Mouse (Mus musculus) layer of hippocampus, adult 2 months (tissue): ENCODE results near the gene Smim6. TPM values are rescaled to one million over a fixed set of nuclear protein-coding genes. Genes with fewer than 3 reads are reported as not detected.

ENCODE experiments used
- DNase-seq, 2 experiments: peaks; one replicate each; pipeline ENCODE4 v3.0.0; 2022; ENCODE audit warnings: low spot score in 2 of 2
- H3K27ac ChIP-seq: fragments of 200-600 bp; 2 replicates; pipeline ENCODE4 v1.8.1; 2022
- H3K4me3 ChIP-seq: fragments of 200-600 bp; 2 replicates; pipeline ENCODE4 v1.8.1; 2022; ENCODE audit warnings: mild to moderate bottlenecking
- CTCF ChIP-seq: fragments of 200-600 bp; conservative IDR thresholded peaks from 2 replicates; pipeline ENCODE4 v1.8.1; 2022; ENCODE audit warnings: antibody characterized with exemption, mild to moderate bottlenecking, moderate library complexity
- total RNA-seq, 2 experiments: library from RNA; stranded (reverse); gene quantifications; 2 replicates each; pipeline ENCODE4 v1.2.3; 2021

Smim6 gene
- total RNA-seq, 2 experiments from 2014 or later, result not detected

GRCm38 (mm10) chr11:115933108-115933746 lies 21.4 kb downstream of the Smim6 start, which contains the start of the genes Sap30bp and Recql5:
Sap30bp (plus strand) TSS chr11:115933282.
Recql5 (minus strand) TSS chr11:115933477.
- Histone ChIP-seq H3K4me3 (peak within 1 kb of the TSS; percentile 93), H3K27ac (peak within 1 kb of the TSS; percentile 87)
- peak; percentile 98 for DNase-seq
- TF ChIP-seq CTCF, result no peak

- TF ChIP-seq CTCF, result no peak
- peak overlapping the region; percentile 93 for H3K4me3 ChIP-seq
- DNase-seq, result no peak
- peak overlapping the region; percentile 87 for H3K27ac ChIP-seq
These were observed 21.9 kb downstream of the Smim6 start for GRCm38 (mm10) chr11:115933747-115934110.

- Histone ChIP-seq H3K27ac (no peak overlapping the region), H3K4me3 (no peak overlapping the region)
- TF ChIP-seq CTCF, result peak; percentile 99
- peak; percentile 57 to 72 for DNase-seq
These were observed 28.0 kb downstream of the Smim6 start for GRCm38 (mm10) chr11:115939690-115940329.

- TF ChIP-seq CTCF, result peak; percentile 50
- DNase-seq, result no peak
- H3K4me3 ChIP-seq, result no peak overlapping the region
- no peak overlapping the region for H3K27ac ChIP-seq
These were observed 30.2 kb downstream of the Smim6 start for GRCm38 (mm10) chr11:115941980-115942379.

GRCm38 (mm10) chr11:115945247-115945646 lies 33.4 kb downstream of the Smim6 start:
- no peak for DNase-seq
- H3K4me3 ChIP-seq, result no peak overlapping the region
- H3K27ac ChIP-seq, result no peak overlapping the region
- TF ChIP-seq CTCF, result no peak

GRCm38 (mm10) chr11:115946221-115946828 lies 34.5 kb downstream of the Smim6 start:
- no peak overlapping the region for H3K4me3 ChIP-seq
- no peak overlapping the region for H3K27ac ChIP-seq
- no peak for DNase-seq
- TF ChIP-seq CTCF, result no peak

GRCm38 (mm10) chr11:115948316-115948715 lies 36.5 kb downstream of the Smim6 start:
- no peak for TF ChIP-seq CTCF
- no peak overlapping the region for H3K27ac ChIP-seq
- no peak overlapping the region for H3K4me3 ChIP-seq
- no peak for DNase-seq

- DNase-seq, result no peak
- TF ChIP-seq CTCF, result no peak
- Histone ChIP-seq H3K4me3 (no peak overlapping the region), H3K27ac (peak overlapping the region; percentile 36; the same call in 1 of the 2 replicates)
These were observed 38.9 kb downstream of the Smim6 start for GRCm38 (mm10) chr11:115950719-115951118.

- DNase-seq, result no peak
- no peak for TF ChIP-seq CTCF
- peak overlapping the region; percentile 73 for H3K27ac ChIP-seq
These were observed 42.9 kb downstream of the Smim6 start for GRCm38 (mm10) chr11:115954712-115955111.

GRCm38 (mm10) chr11:115955195-115955858 lies 43.5 kb downstream of the Smim6 start:
- no peak for DNase-seq

More at GRCm38 (mm10) chr11:115954712-115955111, 42.9 kb downstream of the Smim6 start:
- no peak overlapping the region for H3K4me3 ChIP-seq

GRCm38 (mm10) chr11:115956453-115956852 lies 44.6 kb downstream of the Smim6 start:
- peak; percentile 19 for TF ChIP-seq CTCF
- H3K4me3 ChIP-seq, result no peak overlapping the region
- H3K27ac ChIP-seq, result peak overlapping the region; percentile 68
- DNase-seq, result peak in 1 of 2 experiments; percentile 20

More at GRCm38 (mm10) chr11:115955195-115955858, 43.5 kb downstream of the Smim6 start:
- no peak for TF ChIP-seq CTCF
- H3K4me3 ChIP-seq, result no peak overlapping the region
- H3K27ac ChIP-seq, result peak overlapping the region; percentile 73

GRCm38 (mm10) chr11:115957971-115958370 lies 46.2 kb downstream of the Smim6 start:
- no peak overlapping the region for H3K4me3 ChIP-seq
- TF ChIP-seq CTCF, result no peak
- DNase-seq, result no peak
- H3K27ac ChIP-seq, result peak overlapping the region; percentile 68

- no peak overlapping the region for H3K4me3 ChIP-seq
- DNase-seq, result no peak
- no peak for TF ChIP-seq CTCF
These were observed 47.2 kb downstream of the Smim6 start for GRCm38 (mm10) chr11:115959018-115959417.

More at GRCm38 (mm10) chr11:115959018-115959417, 47.2 kb downstream of the Smim6 start:
- H3K27ac ChIP-seq, result no peak overlapping the region
